Mouse (Mus musculus) heart, adult 18-20 months (tissue): ENCODE results near the gene Sec31a. TPM values are rescaled to one million over a fixed set of nuclear protein-coding genes. Genes with fewer than 3 reads are reported as not detected.
"Not testable (repeated sequence)": the region's sequence is repeated elsewhere in the genome, so short reads cannot be mapped to it uniquely, and the experiment has no call there.

Experiments
- DNase-seq, 2 experiments: peaks; one replicate each; pipeline ENCODE4 v3.0.0; 2021 to 2022; ENCODE audit warnings: mixed read lengths in 1 of 2
- long read RNA-seq, 2 experiments: library from polyadenylated mRNA; stranded (forward); transcript quantifications; one replicate each; pipeline ENCODE4 v2.0.0; 2021
- total RNA-seq, 2 experiments: library from RNA; stranded (reverse); gene quantifications; 2 replicates each; pipeline ENCODE4 v1.2.3; 2021

Sec31a gene
- total RNA-seq: 100 to 1,000 TPM in 1 of 2 experiments, 10 to 100 TPM in 1; 93.5 to 101 TPM
- long read RNA-seq, experiment 1, full-length matches to known transcripts: 3 of 60 reads
- long read RNA-seq, experiment 1, partial matches to known transcripts: 15 of 60 reads
- long read RNA-seq, experiment 1, other reads (novel, unspliced or antisense): 42 of 60 reads
- long read RNA-seq, experiment 2, full-length matches to known transcripts: 2 of 29 reads
- long read RNA-seq, experiment 2, partial matches to known transcripts: 10 of 29 reads
- long read RNA-seq, experiment 2, other reads (novel, unspliced or antisense): 17 of 29 reads

DNA sequence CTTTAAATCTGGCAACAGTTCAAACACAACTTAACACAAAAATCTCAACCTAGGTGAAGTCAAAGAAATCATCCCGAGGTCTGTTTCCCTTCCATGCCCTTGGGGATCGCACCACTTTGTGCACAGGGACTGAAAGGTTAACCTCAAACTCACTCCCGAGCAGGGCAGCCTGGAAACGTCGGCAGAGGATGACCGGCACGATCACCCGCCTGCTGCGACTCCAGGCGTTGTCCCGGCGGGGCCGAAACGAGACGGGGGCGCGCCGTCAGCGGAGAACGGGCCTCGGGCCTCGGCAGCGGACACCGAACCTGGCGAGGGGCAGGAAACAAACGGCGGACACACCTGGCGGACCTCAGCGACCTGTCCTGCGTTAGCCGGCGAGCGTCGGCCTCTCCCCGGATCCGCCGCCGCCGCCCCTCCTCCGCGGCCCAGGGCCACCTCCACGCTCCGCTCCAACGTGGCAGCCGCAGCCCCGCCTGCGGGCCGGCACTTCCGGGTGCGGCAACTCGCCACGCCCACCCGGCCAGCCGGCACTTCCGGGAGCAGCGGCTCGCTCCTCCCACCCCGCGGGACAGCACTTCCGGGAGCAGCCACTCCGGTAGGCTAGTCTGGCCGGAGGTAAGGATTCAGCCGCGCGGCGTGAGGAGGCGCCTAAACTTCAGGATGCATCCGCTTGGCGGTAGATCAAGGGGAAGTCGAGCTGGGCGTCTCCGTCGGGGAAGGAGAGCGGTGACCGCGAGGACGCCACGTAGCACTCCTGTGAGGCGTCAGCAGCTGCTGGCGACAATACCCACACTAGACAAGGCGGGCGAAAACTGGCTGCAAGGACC, at the start of gene Sec31a:
Gene Sec31a, minus strand, starts transcription at position 474 of the 830 bp plus-strand sequence.
- DNase-seq: peak; percentile 96 to 99

DNA sequence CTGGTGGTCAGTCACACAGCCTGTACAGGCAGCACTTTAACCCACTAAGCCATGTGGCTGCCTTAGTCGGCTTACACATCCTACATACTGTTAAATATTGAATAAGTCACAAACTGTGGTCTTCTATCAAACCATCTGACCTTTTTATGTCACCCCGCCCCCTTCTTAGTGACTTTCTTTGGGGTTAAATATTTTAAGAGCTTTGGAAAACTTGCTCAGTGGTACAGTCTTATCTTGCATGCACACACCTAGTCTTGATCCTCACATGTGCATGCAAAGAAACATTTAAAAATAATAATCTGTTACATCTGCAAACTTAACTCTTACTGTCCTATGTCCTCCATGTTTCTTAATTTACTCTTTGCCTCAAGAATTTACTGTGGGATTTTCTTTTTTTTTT, 46.3 kb upstream of the Sec31a start:
- DNase-seq: no peak

DNA sequence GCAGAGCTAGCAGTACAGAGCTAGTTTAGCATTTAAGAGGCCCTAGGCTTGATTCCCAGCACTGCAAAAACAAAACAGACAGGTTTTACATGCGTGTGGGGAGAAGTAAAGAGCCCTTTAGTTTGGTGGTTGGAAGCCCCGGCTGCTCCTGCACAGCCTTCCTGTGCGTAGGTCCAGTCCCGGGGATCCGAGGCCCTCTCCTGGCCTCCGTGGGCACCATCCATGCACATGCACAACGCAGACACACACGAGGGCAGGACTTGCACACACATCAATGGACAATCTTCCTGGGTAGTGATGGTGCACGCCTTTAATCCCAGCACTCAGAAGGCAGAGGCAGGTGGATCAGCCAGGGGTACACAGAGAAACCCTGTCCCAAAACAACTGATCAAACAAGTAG, 45.5 kb upstream of the Sec31a start:
- DNase-seq: no peak

DNA sequence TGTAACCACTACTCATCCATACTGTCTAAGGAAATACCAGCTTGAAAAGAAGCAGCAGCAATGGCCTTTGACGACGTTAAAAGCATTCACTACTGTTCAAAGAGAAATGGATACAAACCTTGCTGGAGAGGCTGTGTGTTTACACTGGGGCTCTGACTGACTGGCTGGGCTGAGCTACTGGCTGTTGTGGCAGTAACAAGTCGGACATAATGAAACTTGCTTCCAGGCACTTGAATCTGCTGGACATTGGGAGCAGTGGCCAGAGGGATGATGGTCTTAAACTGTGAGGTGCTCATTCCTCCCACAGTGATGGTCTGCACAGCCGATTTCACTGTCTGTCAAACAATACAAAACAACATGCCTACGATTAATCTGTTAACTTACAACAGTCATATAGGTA, 43.4 kb upstream of the Sec31a start:
- DNase-seq: no peak

GRCm38 (mm10) chr5:100451871-100452270, 35.8 kb upstream of the Sec31a start:
- no peak for DNase-seq

- DNase-seq: no peak
Measured at GRCm38 (mm10) chr5:100438796-100439195, 22.8 kb upstream of the Sec31a start.

DNA sequence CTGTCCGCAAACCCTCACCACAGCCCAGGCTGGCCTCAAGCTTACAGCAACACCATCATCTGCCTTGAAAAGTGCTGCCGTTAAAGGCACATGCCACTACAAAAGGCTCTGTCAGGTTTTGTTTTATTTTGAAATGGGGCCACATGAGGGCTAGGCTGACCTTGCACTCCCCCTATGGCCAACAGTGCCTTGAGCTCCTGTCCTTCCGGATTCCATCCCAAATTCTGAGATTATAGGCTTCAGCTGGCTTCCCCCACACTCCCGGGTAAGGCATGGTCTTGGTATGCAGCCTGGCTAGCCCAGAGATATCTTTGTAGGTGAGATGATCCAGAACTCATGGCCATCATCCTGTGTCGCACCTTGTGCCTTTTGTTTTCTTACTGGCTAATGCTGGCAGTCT, 21.9 kb upstream of the Sec31a start:
- DNase-seq: no peak

DNA sequence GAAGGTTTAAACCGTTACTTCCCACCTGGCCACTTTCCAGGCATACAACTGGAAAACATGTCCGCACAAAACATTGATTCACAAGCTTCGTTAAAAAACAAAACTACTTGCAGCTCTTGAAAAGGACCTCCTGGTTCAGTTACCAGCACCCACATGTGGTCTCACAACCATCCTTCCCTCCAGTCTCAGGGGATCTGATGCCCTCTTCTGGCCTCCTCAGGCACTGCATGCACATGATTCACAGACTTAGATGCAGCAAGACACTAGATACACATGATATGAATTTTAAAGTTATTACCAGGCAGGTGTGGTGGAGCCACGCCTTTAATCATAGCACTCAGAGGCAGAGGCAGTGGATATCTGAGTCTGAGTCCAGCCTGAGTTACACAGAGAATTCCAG, 21.1 kb upstream of the Sec31a start:
- no peak for DNase-seq

GRCm38 (mm10) chr5:100430966-100431365, 14.9 kb upstream of the Sec31a start:
- DNase-seq: no peak

DNA sequence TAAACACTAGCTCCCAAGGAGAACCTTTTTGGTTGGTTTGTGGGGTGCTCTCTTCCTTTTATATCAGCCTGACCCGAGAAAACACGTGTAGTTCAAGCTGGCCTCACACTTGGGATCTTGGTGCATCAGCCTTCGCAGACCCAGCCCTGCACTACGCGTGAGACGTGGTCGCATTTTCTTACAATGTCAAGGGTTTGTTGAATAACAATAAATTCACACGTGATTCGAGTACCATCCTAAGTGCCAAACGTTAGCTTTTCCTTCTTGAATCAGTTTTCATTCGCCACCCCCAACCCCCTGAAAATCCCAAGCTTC, 14.0 kb upstream of the Sec31a start:
- no peak for DNase-seq

- DNase-seq: peak; percentile 94 to 97
Measured at GRCm38 (mm10) chr5:100429344-100430075, 13.5 kb upstream of the Sec31a start.

DNA sequence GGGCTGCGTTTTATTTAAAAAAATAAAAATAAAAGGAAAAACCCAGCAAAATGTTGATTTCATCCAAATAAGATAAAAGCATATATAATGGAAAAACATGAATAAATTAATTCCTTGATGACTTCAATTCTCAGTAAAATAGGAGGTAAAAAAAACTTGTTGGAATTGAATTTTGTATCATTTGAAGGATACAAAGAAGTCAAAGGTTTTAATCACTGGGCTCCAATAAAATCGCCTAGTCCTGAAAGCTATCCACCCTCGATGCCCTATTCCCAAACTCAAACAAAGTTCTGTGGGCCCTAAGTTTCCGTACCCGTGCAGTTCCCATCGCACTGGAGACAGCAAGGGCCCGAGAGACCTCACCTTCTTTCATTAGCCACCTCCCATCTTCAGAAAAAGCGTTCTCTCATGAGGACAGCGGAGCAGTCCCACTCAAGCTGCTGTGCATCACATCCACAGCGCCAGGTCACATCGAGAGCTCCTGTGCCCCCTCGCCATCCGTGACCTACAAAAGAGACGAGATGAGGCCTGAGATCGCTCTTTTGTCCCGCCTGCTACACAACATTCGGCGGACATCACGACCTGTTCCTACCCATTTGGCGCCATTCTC, 12.8 kb upstream of the Sec31a start:
- no peak for DNase-seq

DNA sequence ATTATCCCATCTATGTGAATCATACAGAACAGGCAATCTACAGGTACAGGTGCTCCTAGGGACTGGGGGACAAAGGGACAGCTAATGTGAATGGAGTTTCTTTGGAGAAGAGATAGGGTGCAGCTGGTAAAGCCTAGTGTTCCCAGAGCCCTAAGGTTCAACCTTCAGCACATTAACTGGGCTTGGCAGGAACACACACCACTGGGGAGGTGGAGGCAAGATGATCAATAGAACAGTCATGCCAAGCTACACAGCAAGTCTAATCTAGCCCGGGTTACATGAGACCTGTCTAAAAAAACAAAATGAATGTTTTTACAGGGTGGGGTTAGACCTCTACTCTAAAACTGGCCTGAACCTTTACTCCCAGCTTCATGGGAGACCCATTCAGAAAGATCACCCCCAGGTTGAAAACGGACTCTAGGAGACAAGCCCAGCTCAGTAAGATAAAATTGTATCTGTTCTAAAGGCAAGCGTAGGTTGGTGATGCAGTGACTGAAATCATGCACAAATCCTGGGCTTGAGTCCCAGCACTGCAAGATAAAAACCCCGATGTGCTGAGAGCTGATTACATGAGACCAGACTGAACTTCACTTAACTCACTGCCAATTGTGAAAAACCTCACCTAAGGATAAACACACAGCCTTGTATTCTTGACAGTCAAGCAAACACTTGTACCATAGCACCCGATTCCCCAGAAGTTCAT, 12.1 kb upstream of the Sec31a start:
- no peak for DNase-seq

DNA sequence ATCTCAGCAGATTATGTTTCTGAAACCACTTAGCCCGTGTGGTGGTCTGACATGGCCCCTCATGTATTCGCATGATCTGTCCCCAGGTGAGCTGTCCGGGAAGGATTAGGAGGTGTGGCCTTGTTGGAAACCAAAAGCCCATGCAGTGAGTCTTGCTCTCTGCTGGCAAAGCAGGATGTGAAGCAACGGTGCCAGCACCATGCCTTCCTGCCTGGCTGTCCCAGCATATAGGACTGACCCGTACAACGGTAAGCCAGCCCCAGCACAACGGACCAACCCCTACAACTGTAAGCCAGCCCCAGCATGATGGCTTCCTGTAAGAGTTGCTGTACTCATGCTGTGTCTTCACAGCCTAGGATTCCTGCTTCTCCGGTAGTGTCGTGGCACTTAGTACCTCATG, 11.2 kb upstream of the Sec31a start:
- DNase-seq: no peak

DNA sequence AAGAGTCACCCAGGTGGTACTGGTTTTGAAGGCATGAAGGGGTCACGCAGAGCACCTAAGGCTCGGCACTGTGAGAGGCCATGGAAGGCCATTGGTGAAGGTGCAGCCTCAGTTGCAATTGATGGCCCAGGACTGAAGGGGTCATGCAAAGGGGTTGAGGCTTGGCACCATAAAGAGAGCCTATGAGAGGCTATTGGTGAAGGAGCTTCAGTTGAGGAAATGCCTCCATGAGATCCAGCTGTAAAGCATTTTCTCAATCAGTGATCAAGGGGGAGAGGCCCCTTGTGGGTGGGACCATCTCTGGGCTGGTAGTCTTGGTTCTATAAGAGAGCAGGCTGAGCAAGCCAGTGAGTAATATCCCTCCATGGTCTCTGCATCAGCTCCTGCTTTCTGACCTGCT, 9.8 kb upstream of the Sec31a start:
- DNase-seq: not testable (repeated sequence)

GRCm38 (mm10) chr5:100424252-100424651, 8.2 kb upstream of the Sec31a start:
- no peak for DNase-seq

DNA sequence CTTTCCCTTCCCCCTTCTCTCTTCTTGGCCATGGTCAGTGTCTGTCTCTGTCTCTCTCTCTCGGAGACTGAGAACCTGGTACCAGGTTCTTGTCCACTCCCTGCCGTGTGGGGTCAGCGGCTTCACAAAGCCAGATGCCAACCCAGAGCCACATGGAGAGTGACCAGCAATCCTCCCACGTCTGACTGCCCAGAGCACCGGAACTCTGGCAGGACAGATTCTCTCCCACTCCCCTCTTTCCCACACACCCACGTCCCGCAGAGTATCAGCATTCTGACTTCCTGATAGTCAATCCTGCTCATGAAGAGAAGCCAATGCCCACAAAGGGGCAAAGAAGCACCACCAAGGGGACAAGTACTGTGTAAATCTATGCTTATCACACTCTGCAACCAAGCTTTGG, 7.6 kb upstream of the Sec31a start:
- no peak for DNase-seq

- DNase-seq: no peak
Measured at GRCm38 (mm10) chr5:100418861-100419260, 2.8 kb upstream of the Sec31a start.

DNA sequence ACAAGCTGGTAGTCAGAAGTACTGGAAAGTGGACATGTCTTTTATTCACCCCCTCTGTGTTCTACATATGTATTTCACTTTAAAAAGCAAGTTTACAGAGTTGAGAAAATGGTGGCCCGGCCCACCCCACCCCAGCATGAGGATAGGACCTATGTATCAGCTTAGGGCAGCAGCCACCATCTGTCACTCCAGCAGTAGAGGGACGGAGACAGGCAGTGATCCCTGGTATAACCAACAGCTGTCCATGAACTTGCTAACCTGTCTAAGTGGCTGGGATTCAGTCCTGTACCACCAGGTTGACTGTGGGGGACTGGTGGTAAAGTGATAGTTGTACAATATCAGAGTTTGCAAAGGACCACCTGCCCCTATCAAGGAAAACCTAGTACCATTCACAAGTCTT, 2.0 kb upstream of the Sec31a start:
- DNase-seq: no peak

DNA sequence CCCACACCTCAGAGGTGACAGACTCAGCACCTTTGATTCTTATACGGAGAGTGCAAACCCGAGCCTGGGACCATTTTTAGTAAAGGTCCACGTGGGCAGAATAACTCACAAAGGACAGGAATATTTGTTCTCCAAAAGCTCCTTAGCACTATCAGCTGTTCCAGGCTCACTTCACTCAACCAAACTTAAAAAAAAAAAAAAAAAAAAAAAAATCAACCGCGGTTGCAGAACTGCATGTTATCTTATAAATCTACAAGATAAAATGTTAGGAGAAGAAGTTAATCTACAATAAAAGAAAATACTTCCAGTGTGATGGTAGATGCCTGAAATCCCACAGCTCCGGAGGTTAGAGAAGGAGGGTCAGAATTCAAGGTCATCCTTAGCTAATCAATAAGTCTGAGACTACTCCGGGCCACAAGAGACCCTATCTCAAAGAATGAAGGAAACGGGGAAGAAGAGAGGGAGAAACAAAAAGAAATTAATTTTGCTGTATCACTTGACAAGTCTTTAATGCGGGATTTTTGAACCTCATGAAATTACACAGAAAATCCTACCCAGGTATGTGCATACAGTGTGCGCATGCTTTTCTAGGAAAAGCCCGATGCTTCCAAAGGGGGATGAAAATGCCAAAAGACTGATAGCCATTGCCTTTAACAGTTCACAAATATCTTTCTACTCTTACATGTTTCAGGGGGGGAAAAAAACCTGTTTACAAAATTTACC, 1.4 kb downstream of the Sec31a start:
- no peak for DNase-seq

- DNase-seq: no peak
Measured at GRCm38 (mm10) chr5:100412886-100413285, 3.1 kb downstream of the Sec31a start.
